Mouse (Mus musculus) 3134 (cell line): Measurements from ENCODE around the gene Tmem132c.
A peak's percentile ranks its signal among the peaks of the same experiment; 100 is the strongest.

ENCODE experiments used
- DNase-seq: peaks from one replicate; pipeline ENCODE4 v3.0.0-alpha.2; 2011; ENCODE audit warnings: low spot score; ENCODE audit not compliant: insufficient read length; ENCODE audit errors: extremely low read depth

Tmem132c gene

DNA sequence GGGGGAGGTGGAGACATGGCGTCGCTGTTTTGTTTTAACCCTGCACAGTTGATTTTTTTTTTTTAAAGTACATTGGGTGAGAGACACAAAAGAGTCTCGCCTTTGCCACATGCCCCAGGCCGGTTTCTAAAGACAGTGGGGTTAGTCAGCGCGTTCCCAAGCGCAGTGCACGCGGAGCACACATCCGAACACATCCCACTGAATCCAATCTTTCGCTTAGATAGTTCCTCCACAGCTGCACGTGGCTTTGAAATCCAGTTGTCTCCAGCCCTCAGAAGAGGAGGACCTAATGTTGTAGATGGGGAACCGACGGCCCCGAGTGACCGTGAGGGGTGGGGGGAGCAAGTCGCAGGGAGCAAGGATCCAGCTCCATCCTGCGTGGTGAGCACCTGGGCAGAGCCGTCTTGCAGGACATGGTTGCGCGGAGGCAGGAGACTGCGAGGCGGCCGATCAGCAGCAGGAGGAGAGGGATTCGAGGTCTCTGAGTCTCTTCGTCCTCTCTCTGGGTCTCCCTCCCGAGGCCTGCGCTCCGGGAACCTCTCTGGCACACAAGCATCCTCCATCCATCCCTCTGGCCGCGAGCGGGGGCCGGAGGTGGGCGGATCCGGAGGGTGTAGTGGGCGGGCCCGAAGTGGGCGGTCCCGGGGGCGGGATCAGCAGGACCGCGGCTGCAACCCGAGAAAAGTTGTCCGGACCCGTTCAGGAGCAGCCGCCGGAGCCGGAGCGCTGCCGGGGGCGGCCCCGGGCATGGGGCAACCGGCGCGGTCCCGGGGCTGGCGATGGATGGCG, at the start of gene Tmem132c:
Gene Tmem132c, plus strand, starts transcription at position 673 of the 789 bp plus-strand sequence.
- no peak for DNase-seq

DNA sequence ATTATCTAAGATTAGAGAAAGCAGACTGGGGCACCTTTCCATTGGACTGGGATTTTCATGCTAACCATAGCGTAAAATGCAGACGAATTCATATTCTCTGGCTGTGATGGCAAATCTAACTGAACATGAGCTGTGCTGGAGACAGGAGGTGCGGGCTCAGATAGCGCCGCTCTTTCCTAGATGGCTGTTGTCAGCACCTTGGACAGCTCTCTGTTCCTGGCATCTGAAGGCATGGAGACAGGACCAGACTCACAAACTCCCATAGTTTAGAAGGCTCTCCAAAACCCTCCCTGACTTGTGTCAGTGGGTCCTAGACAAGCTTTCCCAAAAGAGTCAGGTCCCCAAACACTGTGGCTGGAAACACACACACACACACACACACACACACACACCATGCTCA, 49.7 kb upstream of the Tmem132c start:
- DNase-seq: no peak

DNA sequence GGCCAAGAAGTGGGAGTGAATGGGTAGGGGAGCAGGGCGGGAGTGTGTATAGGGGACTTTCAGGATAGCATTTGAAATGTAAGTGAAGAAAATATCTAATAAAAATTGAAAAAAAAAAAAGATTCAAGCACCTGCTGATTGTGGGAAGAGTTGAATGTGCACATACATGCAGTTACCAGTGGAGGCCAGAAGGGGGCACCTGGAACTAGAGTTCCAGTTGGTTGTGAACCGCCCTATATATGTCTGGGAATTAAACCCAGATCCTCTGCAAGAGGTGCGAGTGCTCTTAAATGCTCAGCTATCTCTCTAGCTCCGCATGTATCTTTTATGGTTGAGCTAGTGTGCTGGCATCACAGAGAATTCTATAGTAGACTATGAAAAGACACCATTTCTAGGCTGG, 42.8 kb upstream of the Tmem132c start:
- no peak for DNase-seq

GRCm38 (mm10) chr5:127204881-127205280, 36.7 kb upstream of the Tmem132c start:
- DNase-seq: no peak

- no peak for DNase-seq
Measured at GRCm38 (mm10) chr5:127216389-127216788, 25.2 kb upstream of the Tmem132c start.

DNA sequence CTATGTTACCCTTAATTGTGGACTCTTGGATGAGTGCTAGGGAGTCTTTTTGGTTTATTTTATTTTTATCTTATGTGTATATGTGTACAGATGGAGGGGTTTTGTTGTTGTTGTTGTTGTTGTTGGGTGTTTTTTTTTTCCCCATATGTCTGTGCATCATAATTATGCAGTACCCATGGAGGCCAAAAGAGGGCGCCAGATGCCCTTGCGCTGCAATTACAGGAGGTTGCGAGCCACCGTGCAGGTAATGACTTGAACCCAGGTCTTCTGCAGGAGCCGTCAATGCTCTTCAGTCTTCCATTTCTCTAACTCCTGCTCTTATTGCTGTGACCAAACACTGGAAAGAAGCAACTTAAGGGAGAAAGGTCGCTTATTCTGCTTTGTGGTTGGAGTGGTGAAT, 23.9 kb upstream of the Tmem132c start:
- DNase-seq: no peak

GRCm38 (mm10) chr5:127227929-127228595, 13.5 kb upstream of the Tmem132c start:
- no peak for DNase-seq

DNA sequence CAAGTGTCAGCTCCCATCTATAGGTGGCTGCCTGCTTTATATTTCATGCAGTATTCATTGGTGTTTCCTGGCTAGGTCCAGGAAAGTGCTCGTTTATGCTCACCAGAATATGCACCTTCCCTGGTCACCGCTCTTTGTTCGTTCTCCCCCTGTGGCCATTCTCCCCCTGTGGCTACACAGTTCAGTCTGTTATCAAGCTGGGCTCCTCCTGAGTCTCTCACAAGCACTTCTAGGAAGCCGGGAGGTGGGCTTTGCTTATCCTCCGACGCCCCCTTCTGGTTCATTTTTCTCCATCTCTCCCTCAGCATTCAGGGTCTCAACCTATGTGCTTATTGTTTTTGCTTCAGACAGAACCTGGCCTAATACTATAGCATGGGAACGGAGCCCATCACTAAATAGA, 6.9 kb upstream of the Tmem132c start:
- DNase-seq: no peak

DNA sequence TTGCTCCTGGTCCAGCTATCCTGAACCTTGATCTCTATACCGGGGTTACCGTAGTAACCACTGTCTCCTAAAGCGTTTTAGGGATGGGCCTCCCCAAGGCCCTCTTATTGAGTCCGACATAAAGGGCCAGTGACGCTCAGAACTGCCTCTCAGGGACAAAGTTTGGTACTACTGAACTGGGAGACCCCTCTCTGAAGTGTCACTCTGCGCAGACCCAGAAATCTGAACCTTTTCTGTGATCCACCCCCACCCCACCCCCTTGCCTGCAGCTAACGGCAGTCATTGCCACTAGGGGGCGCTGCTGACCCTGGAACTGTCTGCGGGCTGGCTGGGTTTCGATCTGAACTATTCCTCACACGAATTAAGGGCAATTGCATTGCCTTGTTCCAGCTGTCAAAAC, 6.4 kb upstream of the Tmem132c start:
- DNase-seq: no peak

GRCm38 (mm10) chr5:127239706-127240105, 1.9 kb upstream of the Tmem132c start:
- no peak for DNase-seq

GRCm38 (mm10) chr5:127240646-127241045, 962 bp upstream of the Tmem132c start:
- no peak for DNase-seq

DNA sequence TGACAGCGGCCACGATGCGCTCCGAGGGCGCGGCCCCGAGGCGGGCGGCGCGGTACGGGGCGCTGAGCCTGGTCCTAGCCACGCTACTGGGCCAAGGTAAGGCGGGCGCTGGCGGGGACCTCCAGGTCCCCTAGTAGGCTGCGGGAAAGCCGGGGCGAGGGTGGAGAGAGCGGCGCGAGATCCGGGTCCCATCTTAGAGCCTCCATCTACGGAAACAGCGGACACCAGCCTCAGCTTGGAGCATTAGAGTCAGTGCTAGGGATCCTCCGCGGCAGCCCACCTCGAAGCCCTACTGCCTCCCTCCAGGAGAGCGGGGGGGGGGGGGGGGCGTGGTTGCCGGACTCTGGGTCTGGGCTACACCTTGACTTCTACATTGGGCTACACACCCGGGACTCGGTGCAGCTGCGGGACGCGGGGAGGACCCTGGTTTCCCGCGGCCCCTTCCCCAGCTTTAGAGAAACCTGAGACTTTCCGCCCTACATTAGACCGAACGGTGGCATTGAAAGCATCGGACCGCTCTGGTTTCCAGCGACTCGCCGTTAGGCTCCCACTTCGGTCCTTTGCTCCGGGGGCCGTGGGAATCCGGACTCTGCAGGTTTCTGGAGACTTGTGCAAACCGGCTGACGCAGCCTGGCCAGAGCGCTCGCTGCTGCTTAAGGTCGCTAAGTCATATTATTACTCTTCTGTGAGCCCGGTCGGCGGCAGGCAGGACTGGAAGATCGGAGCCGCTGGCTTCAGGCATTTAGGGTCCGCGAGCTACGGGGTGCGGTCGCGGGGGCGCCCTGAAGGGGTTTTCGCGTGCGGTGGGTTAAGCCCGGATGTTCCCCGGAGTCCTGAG, 536 bp downstream of the Tmem132c start:
- peak; percentile 7 for DNase-seq

DNA sequence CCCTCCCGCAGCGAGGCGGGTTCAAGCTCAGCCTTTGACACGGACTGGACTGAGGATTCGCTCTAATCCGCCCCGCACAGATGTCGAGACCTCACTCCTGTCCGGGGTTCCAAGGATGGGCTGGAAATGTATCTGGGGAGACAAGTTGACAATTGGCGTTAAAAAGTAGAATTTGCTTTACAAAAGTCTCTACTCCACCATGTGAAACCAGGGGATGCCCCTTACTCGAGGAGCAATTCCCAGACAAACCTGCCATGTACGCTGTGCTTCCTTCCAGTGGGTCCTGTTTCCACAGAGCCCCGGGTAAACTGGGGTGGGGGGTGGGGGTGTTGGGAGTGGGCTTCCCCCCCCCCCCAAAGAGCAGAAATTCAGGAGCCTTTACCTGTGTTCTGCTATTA, 1.2 kb downstream of the Tmem132c start:
- no peak for DNase-seq

- DNase-seq: no peak
Measured at GRCm38 (mm10) chr5:127243209-127243608, 1.6 kb downstream of the Tmem132c start.

DNA sequence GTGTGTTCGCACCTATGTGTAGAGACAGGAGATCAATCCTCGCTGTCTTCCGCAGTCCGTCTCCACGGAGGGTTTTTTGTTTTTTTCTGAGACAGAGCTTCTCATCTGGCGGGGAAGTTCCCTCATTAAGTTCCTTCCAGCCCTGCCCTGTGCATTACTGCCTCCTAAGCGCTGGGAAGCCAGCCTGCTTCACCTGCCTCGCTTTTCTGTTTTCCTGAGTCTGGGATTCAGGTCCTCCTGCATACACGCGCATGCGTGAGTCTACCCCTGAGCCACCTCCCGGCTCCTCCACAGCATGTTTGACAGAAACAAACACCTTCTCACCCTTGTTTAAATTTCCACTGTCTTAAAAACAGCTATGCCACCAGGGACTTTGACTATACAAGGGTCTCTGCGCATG, 2.0 kb downstream of the Tmem132c start:
- no peak for DNase-seq

- DNase-seq: no peak
Measured at GRCm38 (mm10) chr5:127253263-127253662, 11.7 kb downstream of the Tmem132c start.

- DNase-seq: no peak
Measured at GRCm38 (mm10) chr5:127256947-127257610, 15.5 kb downstream of the Tmem132c start.

DNA sequence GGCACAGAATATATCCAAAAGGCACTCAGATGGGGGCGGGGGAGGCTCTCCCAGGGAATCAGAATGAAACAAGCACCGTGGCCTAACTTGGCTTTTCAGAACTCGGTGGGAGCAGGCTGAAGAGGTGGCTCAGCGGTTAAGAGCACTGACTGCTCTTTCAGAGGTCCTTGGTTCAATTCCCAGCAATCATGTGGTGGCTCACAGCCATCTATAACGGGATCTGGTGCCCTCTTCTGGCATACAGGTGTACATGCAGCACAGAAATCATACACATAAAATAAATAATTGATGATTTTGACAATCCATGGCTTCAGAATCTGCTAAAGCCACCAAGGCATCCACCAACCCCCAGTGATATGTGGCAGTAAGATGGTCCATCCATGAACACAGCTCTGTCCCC, 20.5 kb downstream of the Tmem132c start:
- DNase-seq: no peak

DNA sequence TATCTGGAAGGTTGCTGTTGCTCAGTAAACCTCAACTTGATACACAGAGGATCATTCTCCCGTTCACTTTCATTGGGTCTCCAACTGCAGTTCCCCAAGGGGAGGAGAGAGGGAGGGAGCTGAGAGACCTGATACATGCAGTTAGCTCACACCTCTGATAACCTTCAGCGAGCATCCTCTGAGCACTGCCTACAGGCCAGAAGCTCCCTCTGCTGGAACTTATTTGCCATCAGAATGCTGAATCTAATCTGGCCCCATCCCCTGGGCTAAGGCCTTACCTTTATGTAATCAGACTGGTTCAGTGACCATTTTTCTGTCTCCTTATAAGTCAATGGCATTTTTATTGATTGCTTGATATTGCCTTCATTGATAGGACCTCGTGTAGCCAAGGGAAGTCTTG, 29.5 kb downstream of the Tmem132c start:
- no peak for DNase-seq

DNA sequence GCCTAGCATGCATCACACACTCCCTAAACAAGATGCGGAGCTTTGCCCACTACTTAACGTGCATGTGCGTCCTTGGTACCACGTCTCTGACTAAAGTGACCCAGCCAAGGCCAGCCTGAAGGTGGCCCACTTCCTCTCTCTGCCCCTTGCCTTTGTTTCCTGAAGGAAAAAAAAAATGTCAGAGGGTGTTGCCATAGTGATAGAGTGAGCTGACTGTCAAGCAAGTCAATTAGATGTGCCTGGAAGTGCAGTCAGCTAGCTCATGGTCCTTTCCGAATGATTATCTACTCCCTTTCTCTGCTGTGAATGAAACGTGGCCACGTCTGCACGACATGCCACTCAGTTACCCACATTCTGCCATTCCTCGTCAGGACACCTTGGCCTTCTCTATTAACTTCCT, 37.9 kb downstream of the Tmem132c start:
- no peak for DNase-seq

- DNase-seq: no peak
Measured at GRCm38 (mm10) chr5:127281186-127281585, 39.6 kb downstream of the Tmem132c start.
